Mouse (Mus musculus): ENCODE data around the gene H2afv. TPM values are rescaled to one million over a fixed set of nuclear protein-coding genes. Genes with fewer than 3 reads are reported as not detected.

The H2afv gene
- polyA plus RNA-seq, 1 experiment, result 32.7 TPM

GRCm38 (mm10) chr11:6406251-6407161 lies 37.7 kb downstream of the H2afv start:
- H3K36me3 ChIP-seq (replicated peaks; ENCODE audit: low read length), result peaks cover 57% of the 10 kb centered on the region
- no peaks in the 10 kb centered on the region for H3K27me3 ChIP-seq (replicated peaks)
- peak overlapping the region; percentile 71 for H3K4me3 ChIP-seq (replicated peaks)
- no peak for TF ChIP-seq GATA1 (IDR thresholded peaks at IDR 0.05; ENCODE audit: borderline replicate concordance, low read length)
- TF ChIP-seq FLI1 (IDR thresholded peaks at IDR 0.05; ENCODE audit: low read length), result no peak
- peaks cover 89% of the 10 kb centered on the region for H3K4me1 ChIP-seq
- H3K9me3 ChIP-seq, result no peaks in the 10 kb centered on the region

GRCm38 (mm10) chr11:6405591-6406081 lies 38.6 kb downstream of the H2afv start:
- no peaks in the 10 kb centered on the region for H3K27me3 ChIP-seq (replicated peaks)
- TF ChIP-seq GATA1 (IDR thresholded peaks at IDR 0.05; ENCODE audit: borderline replicate concordance, low read length) (no peak), FLI1 (IDR thresholded peaks at IDR 0.05; ENCODE audit: low read length) (no peak)
- H3K36me3 ChIP-seq (replicated peaks; ENCODE audit: low read length), result peaks cover 66% of the 10 kb centered on the region
- no peaks in the 10 kb centered on the region for H3K9me3 ChIP-seq
- no peak overlapping the region for H3K4me3 ChIP-seq (replicated peaks)
- H3K4me1 ChIP-seq, result peaks cover 89% of the 10 kb centered on the region

GRCm38 (mm10) chr11:6404699-6405566 lies 39.3 kb downstream of the H2afv start:
- Histone ChIP-seq H3K9me3 (no peaks in the 10 kb centered on the region), H3K36me3 (replicated peaks; ENCODE audit: low read length) (peaks cover 73% of the 10 kb centered on the region), H3K4me3 (replicated peaks) (peak overlapping the region; percentile 8), H3K27me3 (replicated peaks) (no peaks in the 10 kb centered on the region), H3K4me1 (peaks cover 87% of the 10 kb centered on the region)
- no peak for TF ChIP-seq FLI1 (IDR thresholded peaks at IDR 0.05; ENCODE audit: low read length)

- Histone ChIP-seq H3K36me3 (replicated peaks; ENCODE audit: low read length) (peaks cover 83% of the 10 kb centered on the region), H3K4me3 (replicated peaks) (no peak overlapping the region), H3K9me3 (no peaks in the 10 kb centered on the region), H3K27me3 (replicated peaks) (no peaks in the 10 kb centered on the region), H3K4me1 (peaks cover 83% of the 10 kb centered on the region)
- no peak for TF ChIP-seq FLI1 (IDR thresholded peaks at IDR 0.05; ENCODE audit: low read length)
- no peak for TF ChIP-seq GATA1 (IDR thresholded peaks at IDR 0.05; ENCODE audit: borderline replicate concordance, low read length)
Measured at GRCm38 (mm10) chr11:6403830-6404405, 40.3 kb downstream of the H2afv start.

- TF ChIP-seq FLI1 (IDR thresholded peaks at IDR 0.05; ENCODE audit: low read length), result no peak
- no peak for TF ChIP-seq GATA1 (IDR thresholded peaks at IDR 0.05; ENCODE audit: borderline replicate concordance, low read length)
- no peak overlapping the region for H3K4me3 ChIP-seq (replicated peaks)
- H3K27me3 ChIP-seq (replicated peaks), result no peaks in the 10 kb centered on the region
- peaks cover 86% of the 10 kb centered on the region for H3K4me1 ChIP-seq
- no peaks in the 10 kb centered on the region for H3K9me3 ChIP-seq
- H3K36me3 ChIP-seq (replicated peaks; ENCODE audit: low read length), result peaks cover 94% of the 10 kb centered on the region
Measured at GRCm38 (mm10) chr11:6402515-6403510, 41.4 kb downstream of the H2afv start.

GRCm38 (mm10) chr11:6398141-6398540 lies 46.1 kb downstream of the H2afv start:
- Histone ChIP-seq H3K36me3 (replicated peaks; ENCODE audit: low read length) (peaks cover 97% of the 10 kb centered on the region), H3K4me1 (peaks cover 83% of the 10 kb centered on the region), H3K27me3 (replicated peaks) (no peaks in the 10 kb centered on the region), H3K4me3 (replicated peaks) (no peak overlapping the region), H3K9me3 (no peaks in the 10 kb centered on the region)
- TF ChIP-seq FLI1 (IDR thresholded peaks at IDR 0.05; ENCODE audit: low read length), result no peak
- no peak for TF ChIP-seq GATA1 (IDR thresholded peaks at IDR 0.05; ENCODE audit: borderline replicate concordance, low read length)

GRCm38 (mm10) chr11:6395565-6395964 lies 48.7 kb downstream of the H2afv start:
- peaks cover 84% of the 10 kb centered on the region for H3K4me1 ChIP-seq
- TF ChIP-seq GATA1 (IDR thresholded peaks at IDR 0.05; ENCODE audit: borderline replicate concordance, low read length) (no peak), FLI1 (IDR thresholded peaks at IDR 0.05; ENCODE audit: low read length) (no peak)
- H3K9me3 ChIP-seq, result no peaks in the 10 kb centered on the region
- no peak overlapping the region for H3K4me3 ChIP-seq (replicated peaks)
- no peaks in the 10 kb centered on the region for H3K27me3 ChIP-seq (replicated peaks)
- H3K36me3 ChIP-seq (replicated peaks; ENCODE audit: low read length), result peaks cover 85% of the 10 kb centered on the region

GRCm38 (mm10) chr11:6393866-6394265 lies 50.4 kb downstream of the H2afv start:
- Histone ChIP-seq H3K36me3 (replicated peaks; ENCODE audit: low read length) (peaks cover 72% of the 10 kb centered on the region), H3K9me3 (no peaks in the 10 kb centered on the region), H3K4me3 (replicated peaks) (peak overlapping the region; percentile 42), H3K27me3 (replicated peaks) (no peaks in the 10 kb centered on the region), H3K4me1 (peaks cover 84% of the 10 kb centered on the region)
- TF ChIP-seq FLI1 (IDR thresholded peaks at IDR 0.05; ENCODE audit: low read length) (no peak), GATA1 (IDR thresholded peaks at IDR 0.05; ENCODE audit: borderline replicate concordance, low read length) (no peak)

Measured in megakaryocyte, embryonic 14.5 days (primary cell).